Mouse (Mus musculus) Patski (cell line): ENCODE measurements around the gene Spem1. TPM values are rescaled to one million over a fixed set of nuclear protein-coding genes. Genes with fewer than 3 reads are reported as not detected.

Experiments
- ATAC-seq: fragments of 100-300 bp; one replicate; pipeline ENCODE4 v1.8.0; 2021
- CTCF ChIA-PET: fragments of 350-600 bp; sonication (Branson Sonifier 250); formaldehyde crosslinking; loops from one replicate; lab custom pipeline; 2022; ENCODE audit warnings: inconsistent platforms; lab: Charles Lee
- POLR2A ChIA-PET: fragments of 350-600 bp; sonication (Branson Sonifier 250); formaldehyde crosslinking; loops from one replicate; lab custom pipeline; 2022; ENCODE audit warnings: antibody characterized with exemption, inconsistent platforms; lab: Charles Lee
- DNase-seq: peaks from one replicate; pipeline ENCODE4 v3.0.0-alpha.2; 2011; ENCODE audit warnings: low read depth, low spot score
- H3K27me3 ChIP-seq: fragments of 371-371 bp; one replicate; pipeline ENCODE4 v1.5.1; 2021
- CTCF ChIP-seq: fragments of 100-300 bp; IDR thresholded peaks from one replicate; pipeline ENCODE4 v1.5.1; 2021
- in situ Hi-C: fragments of 300-500 bp; cut with MboI; formaldehyde crosslinking; loops from 3 replicates; pipeline ENCODE4 v1.11.1; 2018; ENCODE audit warnings: low pct_unique_long_range_greater_than_20kb, mixed read lengths
- polyA plus RNA-seq: library from polyadenylated mRNA; unstranded; gene quantifications from one replicate; pipeline ENCODE4 v1.2.3, GENCODE M21; 2021

Spem1 gene
- polyA plus RNA-seq, 1 experiment from 2014 or later, result 0.09 TPM

DNA sequence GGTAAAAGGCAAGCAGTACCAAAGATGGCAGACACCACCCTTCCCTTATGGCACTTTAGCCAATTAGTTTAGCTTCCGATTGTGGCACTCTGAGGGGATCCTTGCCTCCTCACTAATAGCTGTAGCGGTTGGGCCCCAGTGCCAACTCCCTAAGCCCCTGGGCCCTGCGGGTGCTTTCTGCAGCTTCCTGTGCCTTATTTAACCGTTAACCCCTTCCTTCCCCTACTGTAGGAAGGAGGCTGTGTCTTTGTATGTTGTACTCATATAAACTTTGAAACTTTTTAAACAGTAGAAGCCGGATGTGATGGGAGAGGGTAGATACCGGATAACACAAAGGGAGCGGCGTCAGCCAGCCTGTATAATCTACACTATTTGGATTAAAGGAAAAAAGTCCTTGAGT, 28.8 kb upstream of the Spem1 start:
- POLR2A ChIA-PET, result interaction anchor here (0.6 to 1.0 kb wide), 2 partner anchors 20 to 54 kb away, joined by 4 read pairs; no protein-coding TSS in a partner anchor

GRCm38 (mm10) chr11:69849884-69850283, 27.9 kb upstream of the Spem1 start:
- ATAC-seq, result no peak
- CTCF ChIA-PET, result no interaction called here
- in situ Hi-C loops, result no loop called here

More for the DNA sequence above, 28.8 kb upstream of the Spem1 start:
- DNase-seq, result no peak
- TF ChIP-seq CTCF, result no peak
- no peak for ATAC-seq
- CTCF ChIA-PET, result interaction anchor here (1.3 kb wide), 1 partner anchor 21 kb away, joined by 4 read pairs; no protein-coding TSS in a partner anchor
- no peaks in the 10 kb centered on the region for H3K27me3 ChIP-seq
- in situ Hi-C loops, result no loop called here

GRCm38 (mm10) chr11:69849128-69849527, 27.1 kb upstream of the Spem1 start:
- no peaks in the 10 kb centered on the region for H3K27me3 ChIP-seq
- CTCF ChIA-PET, result no interaction called here
- DNase-seq (no peak), ATAC-seq (no peak)
- POLR2A ChIA-PET, result no interaction called here
- no peak for TF ChIP-seq CTCF
- in situ Hi-C loops, result no loop called here

More at GRCm38 (mm10) chr11:69849884-69850283, 27.9 kb upstream of the Spem1 start:
- TF ChIP-seq CTCF, result no peak
- no peak for DNase-seq
- no peaks in the 10 kb centered on the region for H3K27me3 ChIP-seq
- POLR2A ChIA-PET, result no interaction called here

DNA sequence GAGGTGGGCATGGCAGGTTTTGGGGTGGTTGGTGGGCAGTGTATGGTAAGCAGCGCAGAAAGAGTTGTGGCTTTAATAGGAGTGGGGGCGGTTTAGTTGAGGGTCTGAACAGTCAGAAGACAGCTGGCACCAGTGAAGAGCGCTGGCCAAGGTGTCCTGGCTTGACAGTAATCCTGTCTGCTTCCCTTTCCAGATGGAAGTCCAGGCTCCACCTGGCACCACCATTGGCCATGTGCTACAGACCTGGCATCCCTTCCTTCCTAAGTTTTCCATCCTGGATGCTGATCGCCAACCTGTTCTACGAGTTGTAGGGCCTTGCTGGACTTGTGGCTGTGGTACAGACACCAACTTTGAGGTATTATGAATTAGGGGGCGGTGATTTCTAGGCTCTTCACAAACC, 26.0 kb upstream of the Spem1 start:
- in situ Hi-C loops, result no loop called here
- ATAC-seq (no peak), DNase-seq (no peak)
- POLR2A ChIA-PET, result no interaction called here
- no peak for TF ChIP-seq CTCF
- CTCF ChIA-PET, result no interaction called here
- no peaks in the 10 kb centered on the region for H3K27me3 ChIP-seq

DNA sequence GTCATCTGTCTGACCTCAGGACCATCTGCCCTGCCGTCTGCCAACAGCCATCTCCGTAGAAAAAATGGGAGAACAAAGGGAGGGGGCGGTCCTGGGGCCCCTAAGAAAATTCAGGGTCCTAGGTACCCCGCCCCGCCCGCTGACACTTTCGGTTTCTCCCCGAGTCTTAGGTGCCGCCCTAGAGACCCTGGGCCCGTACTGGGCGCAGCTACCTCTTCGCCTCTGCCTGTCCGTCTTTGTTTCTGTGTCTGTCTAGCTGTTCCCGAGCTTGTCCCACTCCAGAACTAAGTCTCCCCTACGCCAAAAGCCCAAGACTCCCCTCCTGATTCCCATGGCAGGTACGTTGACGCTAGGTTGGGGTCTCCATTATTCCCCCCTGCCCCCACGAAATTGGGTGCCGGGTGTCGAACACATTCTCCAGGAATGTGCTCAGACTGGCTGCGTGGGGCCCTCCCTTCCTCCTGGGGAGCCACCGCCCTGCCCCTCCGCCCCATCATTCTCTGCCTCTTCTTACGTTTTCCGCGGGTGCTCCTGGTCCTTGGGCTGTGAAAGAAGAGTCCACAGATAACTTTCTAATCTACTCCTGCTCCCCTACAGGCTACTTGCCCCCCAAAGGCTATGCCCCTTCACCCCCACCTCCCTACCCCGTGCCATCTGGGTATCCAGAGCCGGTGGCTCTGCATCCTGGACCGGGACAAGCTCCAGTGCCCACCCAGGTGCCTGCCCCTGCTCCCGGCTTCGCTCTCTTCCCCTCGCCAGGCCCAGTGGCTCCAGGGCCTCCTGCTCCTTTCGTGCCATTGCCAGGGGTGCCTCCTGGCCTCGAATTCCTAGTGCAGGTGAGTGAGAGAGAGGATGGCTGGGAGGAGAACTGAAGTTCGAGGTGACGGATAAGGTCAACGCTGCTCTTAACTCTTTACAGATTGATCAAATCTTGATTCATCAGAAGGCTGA, 25.0 kb upstream of the Spem1 start:
- ATAC-seq (no peak), DNase-seq (no peak)
- CTCF ChIA-PET, result no interaction called here
- POLR2A ChIA-PET, result interaction anchor here (1.1 kb wide), 1 partner anchor 10 kb away, joined by 5 read pairs; the partner anchor contains the start of genes Nlgn2 and Tmem256
- no peak for TF ChIP-seq CTCF
- in situ Hi-C loops, result no loop called here
- no peaks in the 10 kb centered on the region for H3K27me3 ChIP-seq

- no peak for TF ChIP-seq CTCF
- in situ Hi-C loops, result no loop called here
- POLR2A ChIA-PET, result interaction anchor here (1.1 kb wide), 1 partner anchor 9 kb away, joined by 5 read pairs; the partner anchor contains the start of genes Nlgn2 and Tmem256
- CTCF ChIA-PET, result no interaction called here
- ATAC-seq (peak; percentile 85), DNase-seq (peak; percentile 46)
- H3K27me3 ChIP-seq, result no peaks in the 10 kb centered on the region
Observed at GRCm38 (mm10) chr11:69846198-69846680, 24.3 kb upstream of the Spem1 start, which contains the start of gene Plscr3. TSS of gene Plscr3 (plus strand) at chr11:69846376.

DNA sequence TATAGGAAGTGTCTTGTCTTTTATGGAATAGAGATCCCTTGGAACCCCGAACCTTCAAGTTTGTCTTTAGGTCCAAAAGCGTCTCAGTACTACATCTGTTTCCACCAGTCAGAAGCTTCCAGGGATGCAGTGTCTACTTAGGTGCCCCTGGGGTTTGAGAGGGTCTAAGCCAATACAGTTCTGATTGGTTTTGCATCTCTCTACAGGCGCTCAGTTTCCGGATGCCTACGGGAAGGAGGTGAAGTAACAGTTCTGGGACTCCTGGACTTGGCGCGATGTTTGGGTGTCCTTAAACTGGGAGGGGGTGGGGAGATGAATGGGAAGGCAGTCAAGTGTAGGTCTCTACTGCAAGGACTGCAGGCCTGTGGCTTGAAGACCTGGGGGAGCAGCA, 16.7 kb upstream of the Spem1 start:
- ChIA-PET CTCF (no interaction called here), POLR2A (interaction anchor here (0.7 to 1.1 kb wide), 2 partner anchors 16 to 60 kb away, joined by 3 to 4 read pairs; no protein-coding TSS in a partner anchor)
- H3K27me3 ChIP-seq, result no peaks in the 10 kb centered on the region
- ATAC-seq (no peak), DNase-seq (peak; percentile 15)
- in situ Hi-C loops, result no loop called here
- TF ChIP-seq CTCF, result no peak

- in situ Hi-C loops, result no loop called here
Observed at GRCm38 (mm10) chr11:69837952-69838713, 16.2 kb upstream of the Spem1 start, which contains the start of gene Tmem256. TSS of gene Tmem256 (plus strand) at chr11:69838514.

DNA sequence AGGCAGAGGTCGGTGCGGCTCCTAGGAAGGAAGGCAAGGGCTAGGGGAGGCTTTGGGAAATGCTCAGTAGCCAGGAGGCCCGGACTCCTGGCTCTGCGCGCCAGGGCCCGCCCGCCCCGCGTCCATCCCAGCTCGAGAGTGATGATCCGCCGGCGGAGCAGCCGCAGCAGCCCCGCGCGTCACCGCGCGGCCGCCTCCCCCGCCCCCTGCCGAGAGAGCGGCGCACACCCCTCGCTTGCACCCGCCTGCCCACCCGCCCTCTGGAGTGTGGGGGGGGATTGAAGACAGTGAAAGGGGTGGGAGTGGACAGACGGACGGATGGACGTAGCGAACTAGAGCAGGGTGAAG, 15.6 kb upstream of the Spem1 start, which contains the start of gene Nlgn2:
Nlgn2 (minus strand) TSS at position 181 of the 348 bp plus-strand sequence.
- ATAC-seq (peak; percentile 47), DNase-seq (no peak)
- in situ Hi-C loops, result no loop called here
- POLR2A ChIA-PET, result interaction anchor here (1.1 to 1.8 kb wide), 2 partner anchors 9 to 59 kb away, joined by 4 to 5 read pairs; no protein-coding TSS in a partner anchor
- no peak for TF ChIP-seq CTCF
- CTCF ChIA-PET, result interaction anchor here (1.4 kb wide), 1 partner anchor 31 kb away, joined by 3 read pairs; no protein-coding TSS in a partner anchor
- no peaks in the 10 kb centered on the region for H3K27me3 ChIP-seq

More at GRCm38 (mm10) chr11:69837952-69838713, 16.2 kb upstream of the Spem1 start, which contains the start of gene Tmem256:
- TF ChIP-seq CTCF, result no peak
- H3K27me3 ChIP-seq, result no peaks in the 10 kb centered on the region
- CTCF ChIA-PET, result no interaction called here
- DNase-seq, result peak; percentile 96
- ATAC-seq, result peak; percentile 83
- POLR2A ChIA-PET, result interaction anchor here (0.6 to 1.8 kb wide), 4 partner anchors 9 to 119 kb away, joined by 3 to 5 read pairs (median 4); no protein-coding TSS in a partner anchor
